Mouse (Mus musculus) limb, embryonic 15.5 days (tissue): ENCODE data around the gene Cdh13. TPM values are rescaled to one million over a fixed set of nuclear protein-coding genes. Genes with fewer than 3 reads are reported as not detected.

Experiments
- ATAC-seq: fragments of 200-750 bp; cut with Nextera tagmentation; 2 replicates; pipeline ENCODE4 v1.8.0; 2017; ENCODE audit warnings: low read depth, moderate TSS enrichment; ENCODE audit not compliant: insufficient number of reproducible peaks, low FRiP score, low TSS enrichment
- H3K27ac ChIP-seq: fragments of 300-500 bp; sonication (generic); 2 replicates; pipeline ENCODE4 v1.5.1; 2015; ENCODE audit warnings: moderate library complexity, mild to moderate bottlenecking, inconsistent platforms
- H3K27me3 ChIP-seq: fragments of 300-500 bp; sonication (generic); 2 replicates; pipeline ENCODE4 v1.6.1; 2015; ENCODE audit warnings: inconsistent platforms
- H3K36me3 ChIP-seq: fragments of 300-500 bp; sonication (generic); 2 replicates; pipeline ENCODE4 v1.6.1; 2015; ENCODE audit warnings: inconsistent platforms
- H3K4me1 ChIP-seq: fragments of 300-500 bp; sonication (generic); 2 replicates; pipeline ENCODE4 v1.6.1; 2015; ENCODE audit warnings: inconsistent platforms
- H3K4me2 ChIP-seq: fragments of 300-500 bp; sonication (generic); 2 replicates; pipeline ENCODE4 v1.6.1; 2015; ENCODE audit warnings: mild to moderate bottlenecking, inconsistent platforms
- H3K4me3 ChIP-seq: fragments of 300-500 bp; sonication (generic); 2 replicates; pipeline ENCODE4 v1.5.1; 2015; ENCODE audit warnings: mild to moderate bottlenecking, inconsistent platforms
- H3K9ac ChIP-seq: fragments of 300-500 bp; sonication (generic); 2 replicates; pipeline ENCODE4 v1.6.1; 2015; ENCODE audit warnings: inconsistent platforms
- H3K9me3 ChIP-seq: fragments of 300-500 bp; sonication (generic); 2 replicates; pipeline ENCODE4 v1.6.1; 2016; ENCODE audit warnings: inconsistent platforms
- WGBS: fragments of 180-500 bp; shearing (Covaris S2); methylation state at CpG from one replicate; pipeline ENCODE4 v1.1.7; 2015; 5-methylcytosine and 5-hydroxymethylcytosine counted together
- polyA plus RNA-seq: library from polyadenylated mRNA; unstranded; fragments of >200 nt; fragmentation: Nextera tagmentation; extraction: Ambion mirVana; gene quantifications from 2 replicates; pipeline ENCODE4 v1.2.1, GENCODE M21; 2015

Cdh13 gene
- polyA plus RNA-seq, 1 experiment from 2014 or later = 17.9 TPM

DNA sequence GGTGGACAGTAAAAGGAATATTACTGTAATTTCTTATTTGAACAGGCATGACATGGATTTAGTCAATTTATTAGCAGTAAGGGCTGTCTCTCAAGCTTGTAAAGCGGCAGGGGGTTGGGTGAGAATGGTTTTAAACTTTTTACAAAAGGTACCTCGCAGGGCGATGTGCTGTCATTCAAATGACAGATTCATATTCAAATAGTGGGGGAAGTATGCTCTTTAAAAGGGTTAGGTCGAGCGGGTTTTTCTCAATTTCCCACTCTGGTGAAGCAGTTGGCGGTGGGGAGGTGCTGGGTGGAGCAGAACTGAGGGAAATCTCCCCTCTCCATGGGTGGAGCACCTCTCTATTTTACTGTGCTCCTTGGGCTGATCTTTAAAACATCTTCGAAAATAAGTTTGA lies 513.0 kb downstream of the Cdh13 start:
- Histone ChIP-seq H3K4me3 (no peak overlapping the region), H3K4me1 (no peaks in the 10 kb centered on the region), H3K9me3 (no peaks in the 10 kb centered on the region), H3K27me3 (no peaks in the 10 kb centered on the region), H3K9ac (no peak overlapping the region), H3K36me3 (no peaks in the 10 kb centered on the region), H3K4me2 (no peak overlapping the region), H3K27ac (no peak overlapping the region)
- no peak for ATAC-seq
- 47% methylated on average over 7 of the region's 7 CpGs for WGBS

DNA sequence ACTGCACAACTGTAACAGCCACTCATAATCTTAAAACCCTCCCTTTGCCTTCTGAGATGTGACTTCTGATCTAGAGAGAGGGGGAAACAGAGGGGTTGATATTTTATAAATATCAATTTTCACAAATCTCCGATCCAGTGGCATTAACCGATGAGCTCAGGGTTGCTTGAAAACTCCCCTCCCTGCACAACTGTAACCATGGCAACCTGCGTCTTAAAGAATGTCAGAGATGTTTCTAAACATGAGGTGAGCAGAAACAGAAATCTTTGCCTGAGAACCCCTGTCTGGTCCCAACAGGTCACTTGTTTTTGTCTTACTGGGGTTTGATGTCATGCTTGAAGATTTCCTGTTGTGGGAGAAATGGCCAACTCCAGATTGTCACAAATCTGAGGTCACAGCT lies 513.6 kb downstream of the Cdh13 start:
- Histone ChIP-seq H3K27me3 (no peaks in the 10 kb centered on the region), H3K36me3 (no peaks in the 10 kb centered on the region), H3K4me2 (no peak overlapping the region), H3K9ac (no peak overlapping the region), H3K27ac (no peak overlapping the region), H3K4me1 (no peaks in the 10 kb centered on the region), H3K9me3 (no peaks in the 10 kb centered on the region), H3K4me3 (no peak overlapping the region)
- WGBS = 74% methylated on average over 3 of the region's 3 CpGs
- ATAC-seq = no peak

DNA sequence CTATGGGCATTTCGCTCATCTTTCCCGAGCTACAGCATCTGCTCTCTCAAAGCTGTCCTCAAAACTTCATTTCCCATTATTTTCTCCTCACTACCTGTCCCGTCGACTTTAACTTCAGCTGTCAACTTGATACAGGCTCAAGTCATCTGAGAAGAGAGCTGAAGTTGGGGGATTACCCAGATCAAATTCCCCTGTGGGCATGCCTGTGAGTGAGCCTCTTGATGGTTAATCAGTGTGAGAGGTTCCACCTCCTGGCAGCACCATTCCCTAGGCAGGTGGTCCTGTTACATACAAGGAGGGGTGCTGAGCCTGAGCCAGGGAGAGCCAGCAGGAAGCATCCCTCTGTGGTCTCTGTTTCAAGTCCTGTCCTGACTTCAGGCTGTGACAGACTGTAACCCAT lies 519.6 kb downstream of the Cdh13 start:
- no peak overlapping the region for H3K4me2 ChIP-seq
- H3K27me3 ChIP-seq = no peaks in the 10 kb centered on the region
- no peaks in the 10 kb centered on the region for H3K4me1 ChIP-seq
- H3K9ac ChIP-seq = no peak overlapping the region
- H3K4me3 ChIP-seq = no peak overlapping the region
- no peak for ATAC-seq
- H3K36me3 ChIP-seq = no peaks in the 10 kb centered on the region
- no peaks in the 10 kb centered on the region for H3K9me3 ChIP-seq
- no peak overlapping the region for H3K27ac ChIP-seq
- 75% methylated on average over 4 of the region's 4 CpGs for WGBS

GRCm38 (mm10) chr8:118809660-118810059 lies 526.1 kb downstream of the Cdh13 start:
- WGBS = 70% methylated on average over 6 of the region's 6 CpGs
- Histone ChIP-seq H3K4me2 (no peak overlapping the region), H3K36me3 (no peaks in the 10 kb centered on the region), H3K4me3 (no peak overlapping the region), H3K4me1 (no peaks in the 10 kb centered on the region), H3K27ac (no peak overlapping the region), H3K9me3 (no peaks in the 10 kb centered on the region), H3K27me3 (no peaks in the 10 kb centered on the region), H3K9ac (no peak overlapping the region)
- no peak for ATAC-seq

GRCm38 (mm10) chr8:118815055-118815454 lies 531.5 kb downstream of the Cdh13 start:
- Histone ChIP-seq H3K4me1 (no peaks in the 10 kb centered on the region), H3K27ac (no peak overlapping the region), H3K4me2 (no peak overlapping the region), H3K27me3 (no peaks in the 10 kb centered on the region), H3K4me3 (no peak overlapping the region), H3K9me3 (no peaks in the 10 kb centered on the region), H3K36me3 (no peaks in the 10 kb centered on the region), H3K9ac (no peak overlapping the region)
- WGBS = 49% methylated on average over 10 of the region's 10 CpGs
- no peak for ATAC-seq

GRCm38 (mm10) chr8:118826761-118827160 lies 543.2 kb downstream of the Cdh13 start:
- Histone ChIP-seq H3K9me3 (no peaks in the 10 kb centered on the region), H3K9ac (no peak overlapping the region), H3K4me1 (no peaks in the 10 kb centered on the region), H3K4me2 (no peak overlapping the region), H3K27me3 (no peaks in the 10 kb centered on the region), H3K27ac (no peak overlapping the region), H3K36me3 (no peaks in the 10 kb centered on the region), H3K4me3 (no peak overlapping the region)
- WGBS = 54% methylated on average over 4 of the region's 4 CpGs
- no peak for ATAC-seq

GRCm38 (mm10) chr8:118827726-118828125 lies 544.2 kb downstream of the Cdh13 start:
- no peaks in the 10 kb centered on the region for H3K9me3 ChIP-seq

GRCm38 (mm10) chr8:118830291-118830690 lies 546.8 kb downstream of the Cdh13 start:
- H3K27ac ChIP-seq = no peak overlapping the region
- no peaks in the 10 kb centered on the region for H3K36me3 ChIP-seq
- no peak overlapping the region for H3K4me2 ChIP-seq
- H3K4me1 ChIP-seq = no peaks in the 10 kb centered on the region
- H3K27me3 ChIP-seq = no peaks in the 10 kb centered on the region
- no peak overlapping the region for H3K9ac ChIP-seq
- no peak overlapping the region for H3K4me3 ChIP-seq
- 59% methylated on average over 5 of the region's 5 CpGs for WGBS
- ATAC-seq = no peak
- H3K9me3 ChIP-seq = no peaks in the 10 kb centered on the region

More at GRCm38 (mm10) chr8:118827726-118828125, 544.2 kb downstream of the Cdh13 start:
- Histone ChIP-seq H3K27me3 (no peaks in the 10 kb centered on the region), H3K27ac (no peak overlapping the region), H3K4me1 (no peaks in the 10 kb centered on the region), H3K4me2 (no peak overlapping the region), H3K9ac (no peak overlapping the region), H3K36me3 (no peaks in the 10 kb centered on the region), H3K4me3 (no peak overlapping the region)
- ATAC-seq = no peak
- 81% methylated on average over 6 of the region's 6 CpGs for WGBS

- Histone ChIP-seq H3K27ac (no peak overlapping the region), H3K4me2 (no peak overlapping the region), H3K4me3 (no peak overlapping the region), H3K36me3 (no peaks in the 10 kb centered on the region), H3K27me3 (no peaks in the 10 kb centered on the region), H3K9me3 (no peaks in the 10 kb centered on the region), H3K9ac (no peak overlapping the region), H3K4me1 (no peaks in the 10 kb centered on the region)
- 82% methylated on average over 10 of the region's 10 CpGs for WGBS
- no peak for ATAC-seq
Measured at GRCm38 (mm10) chr8:118831026-118831425, 547.5 kb downstream of the Cdh13 start.

DNA sequence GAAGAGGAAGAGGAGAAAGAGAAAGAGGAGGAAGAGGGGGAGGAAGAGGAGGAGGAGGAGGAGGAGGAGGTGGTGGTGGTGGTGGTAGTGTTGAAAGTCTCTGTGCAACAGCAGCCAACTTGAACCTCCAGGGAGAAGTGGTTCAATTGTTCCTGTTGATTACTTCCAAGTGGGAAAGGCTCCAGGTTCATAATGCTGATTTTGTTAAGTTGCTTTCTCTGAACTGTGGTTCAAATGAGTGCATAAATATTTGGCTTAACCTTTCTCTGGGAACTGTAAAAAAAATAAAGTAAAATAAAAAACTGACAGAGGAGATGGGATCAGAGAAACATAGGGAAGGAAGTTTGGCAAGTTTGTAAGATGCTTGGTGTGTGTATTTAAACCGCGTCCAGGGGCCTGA lies 555.3 kb downstream of the Cdh13 start:
- Histone ChIP-seq H3K4me1 (no peaks in the 10 kb centered on the region), H3K4me2 (no peak overlapping the region), H3K9ac (no peak overlapping the region), H3K36me3 (no peaks in the 10 kb centered on the region), H3K9me3 (no peaks in the 10 kb centered on the region), H3K27ac (no peak overlapping the region), H3K27me3 (no peaks in the 10 kb centered on the region), H3K4me3 (no peak overlapping the region)
- no peak for ATAC-seq
- 61% methylated on average over 2 of the region's 2 CpGs for whole genome bisulfite sequencing

DNA sequence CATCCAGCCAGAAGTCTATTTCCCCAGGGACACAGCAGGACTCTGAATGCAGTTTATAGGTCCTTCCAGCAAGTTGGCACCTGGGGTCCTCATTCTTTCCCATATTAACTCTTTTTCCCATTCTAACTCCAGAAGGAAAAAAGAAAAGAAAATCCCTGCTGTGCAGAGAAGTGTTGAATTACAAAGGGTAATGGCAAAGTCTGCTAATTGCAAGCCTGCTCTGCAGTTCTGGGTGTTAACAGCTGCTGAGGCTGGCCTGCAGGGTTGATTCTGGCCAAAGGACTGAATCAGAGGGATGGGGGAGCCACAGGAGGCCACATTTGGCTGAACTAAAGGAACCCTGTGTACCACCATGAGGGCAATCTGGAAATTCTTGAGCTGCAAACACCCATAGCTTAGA lies 562.2 kb downstream of the Cdh13 start:
- no peak for ATAC-seq

GRCm38 (mm10) chr8:118848021-118848420 lies 564.5 kb downstream of the Cdh13 start:
- peaks cover 6% of the 10 kb centered on the region; the same call in 1 of the 2 replicates for H3K4me1 ChIP-seq
- H3K27ac ChIP-seq = no peak overlapping the region
- ATAC-seq = no peak
- no peaks in the 10 kb centered on the region for H3K9me3 ChIP-seq
- H3K4me2 ChIP-seq = no peak overlapping the region
- no peaks in the 10 kb centered on the region for H3K27me3 ChIP-seq
- no peak overlapping the region for H3K9ac ChIP-seq
- WGBS = 47% methylated on average over 5 of the region's 5 CpGs
- no peak overlapping the region for H3K4me3 ChIP-seq
- no peaks in the 10 kb centered on the region for H3K36me3 ChIP-seq

More for the DNA sequence above, 562.2 kb downstream of the Cdh13 start:
- Histone ChIP-seq H3K4me2 (no peak overlapping the region), H3K9me3 (no peaks in the 10 kb centered on the region), H3K4me1 (peaks cover 4% of the 10 kb centered on the region; the same call in 1 of the 2 replicates), H3K36me3 (no peaks in the 10 kb centered on the region), H3K9ac (no peak overlapping the region), H3K27me3 (no peaks in the 10 kb centered on the region), H3K4me3 (no peak overlapping the region), H3K27ac (no peak overlapping the region)

DNA sequence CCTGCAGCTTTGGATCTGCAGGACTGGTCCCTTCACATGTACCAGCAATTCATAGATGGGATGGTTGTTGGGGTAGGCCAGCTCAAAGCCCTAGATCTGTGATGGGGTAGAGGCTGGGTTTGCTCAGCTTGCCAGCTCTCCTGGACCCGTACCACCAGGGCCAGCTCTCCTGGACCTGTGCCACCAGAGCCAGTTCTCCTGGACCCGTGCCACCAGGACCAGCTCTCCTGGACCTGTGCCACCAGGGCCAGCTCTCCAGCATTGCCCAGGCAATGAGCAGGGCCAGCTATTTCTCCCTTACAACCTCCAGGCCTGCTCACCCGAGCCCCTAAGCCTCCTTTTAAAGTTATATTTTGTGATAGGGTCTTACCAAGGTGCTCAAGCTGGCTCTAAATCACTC lies 566.0 kb downstream of the Cdh13 start:
- no peaks in the 10 kb centered on the region for H3K27me3 ChIP-seq
- peaks cover 6% of the 10 kb centered on the region for H3K4me1 ChIP-seq
- no peak overlapping the region for H3K27ac ChIP-seq
- no peaks in the 10 kb centered on the region for H3K36me3 ChIP-seq
- no peak overlapping the region for H3K4me2 ChIP-seq
- H3K9ac ChIP-seq = no peak overlapping the region
- no peak overlapping the region for H3K4me3 ChIP-seq
- WGBS = 59% methylated on average over 3 of the region's 3 CpGs
- no peaks in the 10 kb centered on the region for H3K9me3 ChIP-seq
- ATAC-seq = no peak; the same call in 1 of the 2 replicates
